Mouse (Mus musculus) liver, embryonic 12.5 days (tissue): ENCODE measurements around the gene Klhl22. TPM values are rescaled to one million over a fixed set of nuclear protein-coding genes. Genes with fewer than 3 reads are reported as not detected.

Experiments used
- ATAC-seq: fragments of 200-750 bp; cut with Nextera tagmentation; 2 replicates; pipeline ENCODE4 v1.8.0; 2017; ENCODE audit warnings: moderate number of reproducible peaks, mild to moderate bottlenecking, moderate library complexity
- H3K27ac ChIP-seq: fragments of 300-500 bp; sonication (generic); 2 replicates; pipeline ENCODE4 v1.5.1; 2016; ENCODE audit warnings: mild to moderate bottlenecking
- H3K27me3 ChIP-seq: fragments of 300-500 bp; sonication (generic); replicated peaks from 2 replicates; pipeline ENCODE4 v1.6.1; 2016; ENCODE audit warnings: mild to moderate bottlenecking, moderate library complexity
- H3K36me3 ChIP-seq: fragments of 300-500 bp; sonication (generic); 2 replicates; pipeline ENCODE4 v1.6.1; 2016; ENCODE audit warnings: mild to moderate bottlenecking, moderate library complexity
- H3K4me1 ChIP-seq: fragments of 300-500 bp; sonication (generic); 2 replicates; pipeline ENCODE4 v1.6.1; 2016
- H3K4me2 ChIP-seq: fragments of 300-500 bp; sonication (generic); 2 replicates; pipeline ENCODE4 v1.6.1; 2016; ENCODE audit warnings: mild to moderate bottlenecking, moderate library complexity
- H3K4me3 ChIP-seq: fragments of 300-500 bp; sonication (generic); 2 replicates; pipeline ENCODE4 v1.5.1; 2016; ENCODE audit warnings: mild to moderate bottlenecking, moderate library complexity
- H3K9ac ChIP-seq: fragments of 300-500 bp; sonication (generic); 2 replicates; pipeline ENCODE4 v1.6.1; 2016; ENCODE audit warnings: mild to moderate bottlenecking, moderate library complexity
- H3K9me3 ChIP-seq: fragments of 300-500 bp; sonication (generic); replicated peaks from 2 replicates; pipeline ENCODE4 v1.6.1; 2016; ENCODE audit warnings: mild to moderate bottlenecking, moderate library complexity
- WGBS: fragments of 180-500 bp; shearing (Covaris S2); methylation state at CpG from one replicate; pipeline ENCODE4 v1.1.7; 2016; ENCODE audit not compliant: insufficient replicate concordance; 5-methylcytosine and 5-hydroxymethylcytosine counted together
- polyA plus RNA-seq: library from polyadenylated mRNA; unstranded; fragments of >200 nt; fragmentation: Nextera tagmentation; extraction: Ambion mirVana; gene quantifications from 2 replicates; pipeline ENCODE4 v1.2.1, GENCODE M21; 2016

Gene Klhl22
- polyA plus RNA-seq, 1 experiment from 2014 or later = 23.5 TPM

DNA sequence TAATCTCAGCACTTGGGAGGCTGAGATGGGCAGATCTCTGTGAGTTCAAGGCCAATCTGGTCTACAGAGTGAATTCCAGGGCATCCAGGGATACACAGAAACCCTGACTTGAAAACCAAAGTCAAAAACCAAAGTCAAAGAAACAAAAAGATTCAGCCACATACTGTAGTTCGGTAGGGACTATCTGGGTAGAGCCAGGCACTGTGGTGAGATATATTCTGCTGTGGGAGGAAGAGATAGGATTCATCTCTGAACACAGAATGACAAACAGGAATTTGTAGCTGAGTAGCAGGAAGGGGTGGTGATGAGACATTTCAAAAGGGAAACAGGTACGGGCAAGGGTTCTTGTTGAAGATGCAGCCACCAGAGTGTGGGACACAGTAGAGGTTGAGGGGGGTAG, 68.8 kb downstream of the Klhl22 start:
- Histone ChIP-seq H3K9me3 (no peaks in the 10 kb centered on the region), H3K4me3 (no peak overlapping the region), H3K36me3 (no peaks in the 10 kb centered on the region), H3K27ac (no peak overlapping the region), H3K4me2 (no peak overlapping the region), H3K4me1 (peaks cover 4% of the 10 kb centered on the region), H3K27me3 (peaks cover 87% of the 10 kb centered on the region), H3K9ac (no peak overlapping the region)
- no peak for ATAC-seq
- 19% methylated on average over 2 of the region's 2 CpGs for WGBS

- peaks cover 10% of the 10 kb centered on the region for H3K4me1 ChIP-seq
- no peaks in the 10 kb centered on the region for H3K36me3 ChIP-seq
- no peak overlapping the region for H3K27ac ChIP-seq
- H3K9me3 ChIP-seq = no peaks in the 10 kb centered on the region
- H3K4me2 ChIP-seq = no peak overlapping the region
- ATAC-seq = no peak
- peaks cover 89% of the 10 kb centered on the region for H3K27me3 ChIP-seq
- 61% methylated on average over 3 of the region's 3 CpGs for WGBS
- H3K9ac ChIP-seq = no peak overlapping the region
- no peak overlapping the region for H3K4me3 ChIP-seq
Observed at GRCm38 (mm10) chr16:17828867-17829266, 69.4 kb downstream of the Klhl22 start.

DNA sequence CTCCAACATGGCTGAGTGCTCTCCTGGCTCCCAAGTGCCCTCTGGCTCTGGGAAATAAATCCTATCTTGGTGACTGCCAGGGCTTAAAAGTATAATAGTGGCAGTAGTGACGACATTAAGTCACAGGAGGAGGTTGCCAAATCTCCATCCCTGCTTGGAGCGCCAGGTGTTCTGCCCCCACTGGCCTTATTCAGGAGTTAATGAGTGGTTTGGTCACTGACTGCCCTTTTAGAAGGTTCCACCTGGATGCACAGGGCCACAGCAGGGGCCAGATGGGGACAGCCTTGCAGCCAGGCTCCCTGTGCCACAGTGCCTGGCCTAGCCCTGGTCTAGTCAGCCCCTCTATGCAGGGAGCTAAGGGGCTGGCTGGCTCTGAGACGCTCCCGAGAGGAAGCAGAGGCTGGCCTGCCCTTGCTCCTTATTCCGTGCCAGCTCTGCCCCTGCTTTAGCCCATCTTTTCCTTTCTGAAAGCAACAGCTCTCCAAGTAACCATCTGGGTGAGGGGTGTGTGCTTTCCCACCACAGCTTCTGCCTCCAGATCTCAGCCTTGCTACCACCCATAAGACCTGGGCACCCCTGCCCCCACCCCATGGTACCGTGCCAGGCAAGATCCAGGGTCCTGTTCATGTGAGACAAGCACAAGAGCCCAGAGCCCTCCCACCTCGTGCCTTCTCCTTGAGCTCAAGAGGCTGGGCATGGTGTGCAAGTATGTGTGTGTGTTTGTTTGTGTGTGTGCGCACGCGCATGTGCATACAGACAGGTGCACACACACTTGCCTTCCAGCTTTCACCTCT, 71.2 kb downstream of the Klhl22 start:
- H3K27me3 ChIP-seq = peaks cover 94% of the 10 kb centered on the region
- no peak overlapping the region for H3K27ac ChIP-seq
- H3K4me3 ChIP-seq = no peak overlapping the region
- no peaks in the 10 kb centered on the region for H3K9me3 ChIP-seq
- no peak overlapping the region for H3K4me2 ChIP-seq
- peaks cover 19% of the 10 kb centered on the region for H3K4me1 ChIP-seq
- H3K36me3 ChIP-seq = no peaks in the 10 kb centered on the region
- WGBS = 59% methylated on average over 10 of the region's 10 CpGs
- H3K9ac ChIP-seq = no peak overlapping the region
- ATAC-seq = no peak

DNA sequence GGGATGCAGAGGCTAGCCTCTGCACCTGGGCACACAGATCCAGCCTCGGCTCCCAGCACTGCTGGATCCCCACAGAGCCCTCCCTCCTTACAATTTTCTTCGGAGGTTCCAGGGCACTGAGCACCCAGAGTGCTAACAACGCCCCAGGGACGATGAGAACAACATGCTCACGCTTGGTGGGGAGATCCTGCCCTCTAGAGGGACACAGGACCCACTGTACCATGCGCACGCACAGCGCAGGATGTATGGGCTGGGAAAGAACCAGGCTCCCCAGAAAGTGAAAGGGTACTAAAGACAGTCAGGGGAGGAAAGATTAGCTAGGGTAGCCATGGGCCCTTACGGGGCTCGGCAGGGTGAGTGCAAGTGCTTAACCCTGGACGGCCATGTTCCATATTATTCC, 72.4 kb downstream of the Klhl22 start:
- no peaks in the 10 kb centered on the region for H3K36me3 ChIP-seq
- H3K27me3 ChIP-seq = peaks cover 99% of the 10 kb centered on the region
- no peak overlapping the region for H3K4me2 ChIP-seq
- peaks cover 19% of the 10 kb centered on the region for H3K4me1 ChIP-seq
- ATAC-seq = no peak
- no peaks in the 10 kb centered on the region for H3K9me3 ChIP-seq
- no peak overlapping the region for H3K4me3 ChIP-seq
- 13% methylated on average over 11 of the region's 11 CpGs for WGBS
- no peak overlapping the region for H3K9ac ChIP-seq
- no peak overlapping the region for H3K27ac ChIP-seq

GRCm38 (mm10) chr16:17832821-17833220, 73.4 kb downstream of the Klhl22 start, which contains the start of gene B830017H08Rik:
TSS of gene B830017H08Rik (plus strand) at chr16:17833121.
- H3K27ac ChIP-seq = no peak within 1 kb of the TSS
- ATAC-seq = no peak
- 27% methylated on average over 7 of the region's 7 CpGs for WGBS
- peaks cover 99% of the 10 kb centered on the region for H3K27me3 ChIP-seq
- H3K4me3 ChIP-seq = peak within 1 kb of the TSS; percentile 55
- H3K9me3 ChIP-seq = no peaks in the 10 kb centered on the region
- no peak within 1 kb of the TSS; the same call in 1 of the 2 replicates for H3K9ac ChIP-seq
- no peaks in the 10 kb centered on the region for H3K36me3 ChIP-seq
- peaks cover 19% of the 10 kb centered on the region for H3K4me1 ChIP-seq
- H3K4me2 ChIP-seq = peak within 1 kb of the TSS; percentile 74

DNA sequence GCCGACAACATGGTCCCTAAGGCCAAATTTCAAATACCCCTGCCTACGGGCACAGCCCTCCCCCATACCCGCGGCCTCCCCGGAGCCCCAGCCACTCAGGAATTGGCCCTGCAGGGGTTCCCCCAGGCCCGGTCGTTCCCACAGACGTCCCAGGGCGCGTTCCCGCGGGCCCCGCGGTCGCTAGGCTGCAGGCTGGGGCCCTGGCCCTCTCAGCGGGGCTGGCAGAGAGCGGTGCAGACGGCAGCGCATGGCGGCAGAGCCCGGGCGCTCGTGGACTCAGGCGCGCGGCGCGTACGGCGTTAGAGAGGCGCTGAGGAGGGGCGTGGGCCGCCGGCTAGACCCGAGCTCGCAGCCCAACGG, 73.9 kb downstream of the Klhl22 start:
- H3K4me3 ChIP-seq = peak overlapping the region; percentile 55
- no peak for ATAC-seq
- no peaks in the 10 kb centered on the region for H3K36me3 ChIP-seq
- peaks cover 100% of the 10 kb centered on the region for H3K27me3 ChIP-seq
- WGBS = 2% methylated on average over 37 of the region's 37 CpGs
- H3K9me3 ChIP-seq = no peaks in the 10 kb centered on the region
- no peak overlapping the region for H3K27ac ChIP-seq
- H3K4me1 ChIP-seq = peaks cover 19% of the 10 kb centered on the region
- no peak overlapping the region; the same call in 1 of the 2 replicates for H3K9ac ChIP-seq
- peak overlapping the region; percentile 74 for H3K4me2 ChIP-seq

DNA sequence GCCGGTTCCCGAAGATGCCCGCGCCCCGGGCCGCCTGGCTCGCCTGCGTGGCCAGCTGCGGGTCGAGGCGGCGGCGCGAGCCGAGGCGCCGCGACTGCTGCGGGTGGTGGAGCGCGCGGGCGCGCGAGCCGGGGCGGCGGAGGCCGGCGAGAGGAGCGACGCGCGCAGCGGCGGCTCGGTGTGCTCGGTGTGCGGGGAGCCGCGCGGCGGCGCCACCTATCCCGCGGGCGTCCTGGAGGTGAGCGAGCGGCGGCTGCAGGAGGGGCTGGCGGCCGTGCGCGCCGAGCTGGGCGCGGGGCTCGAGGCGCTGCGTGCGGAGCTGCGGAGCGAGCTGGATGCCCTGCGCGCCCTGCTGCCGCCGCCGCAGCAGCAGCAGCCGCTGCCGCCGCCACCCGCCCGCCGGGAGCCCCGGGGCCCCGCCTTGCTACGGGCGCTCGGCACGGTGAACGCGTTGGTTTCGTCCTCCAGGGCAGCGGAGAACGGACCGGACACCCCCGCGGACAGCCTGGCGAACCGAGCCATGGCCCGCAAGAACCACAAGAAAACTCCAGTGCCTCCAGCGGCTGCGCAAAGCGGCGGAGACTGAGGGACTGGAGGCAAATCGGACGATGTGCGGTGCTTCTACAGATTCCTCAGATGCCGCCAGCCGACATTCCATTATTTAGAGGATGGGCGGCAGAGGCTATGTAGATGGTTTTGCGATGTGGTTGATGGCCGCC, 74.4 kb downstream of the Klhl22 start:
- Histone ChIP-seq H3K4me1 (peaks cover 19% of the 10 kb centered on the region), H3K27me3 (peaks cover 96% of the 10 kb centered on the region), H3K4me3 (peak overlapping the region; percentile 55), H3K36me3 (no peaks in the 10 kb centered on the region), H3K9me3 (no peaks in the 10 kb centered on the region), H3K9ac (no peak overlapping the region), H3K4me2 (peak overlapping the region; percentile 74), H3K27ac (no peak overlapping the region)
- ATAC-seq = no peak
- WGBS = 2% methylated on average over 96 of the region's 103 CpGs

DNA sequence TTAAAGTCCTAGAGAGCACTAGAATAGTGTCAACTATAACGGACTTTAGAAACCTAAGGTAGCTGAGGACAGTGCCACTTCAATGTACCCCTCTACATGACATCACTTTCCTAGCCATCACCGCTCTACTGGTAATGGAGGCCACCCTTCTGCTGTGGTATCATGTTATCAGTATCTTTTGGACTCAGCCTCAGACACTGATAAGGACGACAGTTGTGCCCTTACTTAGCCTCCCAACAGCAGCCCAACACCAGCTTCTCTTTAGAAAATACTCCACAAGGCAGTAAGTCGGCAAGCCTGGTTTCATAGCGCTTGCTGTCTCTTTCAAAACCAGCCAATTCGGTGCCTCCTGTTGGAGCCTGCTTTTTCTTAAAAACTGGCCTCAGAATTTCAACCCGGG, 75.1 kb downstream of the Klhl22 start:
- Histone ChIP-seq H3K9me3 (no peaks in the 10 kb centered on the region), H3K4me2 (peak overlapping the region; percentile 74; the same call in 1 of the 2 replicates), H3K27me3 (peaks cover 89% of the 10 kb centered on the region), H3K27ac (no peak overlapping the region), H3K4me1 (peaks cover 19% of the 10 kb centered on the region), H3K36me3 (no peaks in the 10 kb centered on the region), H3K9ac (no peak overlapping the region), H3K4me3 (no peak overlapping the region)
- WGBS = 36% methylated on average over 7 of the region's 7 CpGs
- ATAC-seq = no peak

DNA sequence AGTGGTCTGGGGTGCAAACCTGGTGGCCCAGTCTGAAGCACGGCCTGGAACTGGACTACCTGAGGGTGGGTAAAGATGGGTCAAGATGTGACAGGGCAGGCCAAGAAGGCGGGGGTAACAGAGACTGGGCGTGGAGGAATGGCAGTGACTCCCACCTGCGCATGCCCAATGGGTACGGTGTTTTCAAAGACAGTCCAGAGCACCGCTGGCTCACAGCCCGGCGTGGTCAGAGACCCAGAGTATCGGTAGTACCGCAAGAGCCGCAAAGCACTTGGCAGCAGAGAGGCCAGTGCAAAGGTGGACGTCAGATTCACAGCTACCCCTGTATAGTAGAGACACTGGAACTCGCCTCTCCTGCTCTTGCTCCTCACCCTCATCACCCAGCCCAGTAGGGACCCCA, 76.1 kb downstream of the Klhl22 start:
- H3K9ac ChIP-seq = no peak overlapping the region
- H3K27ac ChIP-seq = no peak overlapping the region
- peaks cover 19% of the 10 kb centered on the region for H3K4me1 ChIP-seq
- H3K4me3 ChIP-seq = no peak overlapping the region
- WGBS = 39% methylated on average over 13 of the region's 13 CpGs
- H3K36me3 ChIP-seq = peaks cover 2% of the 10 kb centered on the region
- H3K4me2 ChIP-seq = no peak overlapping the region
- H3K9me3 ChIP-seq = no peaks in the 10 kb centered on the region
- peaks cover 79% of the 10 kb centered on the region for H3K27me3 ChIP-seq
- ATAC-seq = no peak

DNA sequence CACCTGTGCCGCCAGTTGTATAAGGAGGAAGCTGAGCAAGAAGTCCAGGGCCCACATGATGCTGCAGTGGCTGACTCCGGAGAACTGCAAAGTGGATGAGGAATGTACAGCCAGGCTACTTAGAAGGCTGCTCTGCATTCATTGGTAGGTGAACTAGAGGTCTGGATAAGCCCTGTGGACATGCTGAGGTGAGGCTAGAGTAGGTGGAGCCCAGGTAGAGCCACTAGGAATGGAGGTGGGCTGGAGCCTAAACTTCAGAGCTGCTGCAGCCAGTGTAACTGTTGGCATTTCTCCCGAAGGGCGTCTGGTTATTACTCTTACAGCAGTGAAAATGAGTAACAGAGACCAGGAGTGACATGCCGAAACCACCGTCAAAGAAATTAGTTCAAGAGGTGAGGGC, 78.6 kb downstream of the Klhl22 start, which contains the start of gene Car15:
Car15 (minus strand) TSS at position 314 of the 400 bp plus-strand sequence.
- Histone ChIP-seq H3K9me3 (no peaks in the 10 kb centered on the region), H3K4me3 (no peak within 1 kb of the TSS), H3K27me3 (peaks cover 53% of the 10 kb centered on the region), H3K4me1 (peaks cover 17% of the 10 kb centered on the region), H3K9ac (no peak within 1 kb of the TSS), H3K36me3 (peaks cover 28% of the 10 kb centered on the region), H3K27ac (no peak within 1 kb of the TSS), H3K4me2 (no peak within 1 kb of the TSS)
- 63% methylated on average over 6 of the region's 6 CpGs for WGBS
- ATAC-seq = no peak

- no peak for ATAC-seq
- H3K9ac ChIP-seq = no peak overlapping the region
- H3K4me1 ChIP-seq = no peaks in the 10 kb centered on the region
- no peak overlapping the region for H3K27ac ChIP-seq
- H3K4me3 ChIP-seq = no peak overlapping the region
- H3K9me3 ChIP-seq = no peaks in the 10 kb centered on the region
- H3K36me3 ChIP-seq = peaks cover 47% of the 10 kb centered on the region
- no peak overlapping the region for H3K4me2 ChIP-seq
- 75% methylated on average over 4 of the region's 4 CpGs for WGBS
- H3K27me3 ChIP-seq = peaks cover 34% of the 10 kb centered on the region
Observed at GRCm38 (mm10) chr16:17839976-17840375, 80.6 kb downstream of the Klhl22 start.

DNA sequence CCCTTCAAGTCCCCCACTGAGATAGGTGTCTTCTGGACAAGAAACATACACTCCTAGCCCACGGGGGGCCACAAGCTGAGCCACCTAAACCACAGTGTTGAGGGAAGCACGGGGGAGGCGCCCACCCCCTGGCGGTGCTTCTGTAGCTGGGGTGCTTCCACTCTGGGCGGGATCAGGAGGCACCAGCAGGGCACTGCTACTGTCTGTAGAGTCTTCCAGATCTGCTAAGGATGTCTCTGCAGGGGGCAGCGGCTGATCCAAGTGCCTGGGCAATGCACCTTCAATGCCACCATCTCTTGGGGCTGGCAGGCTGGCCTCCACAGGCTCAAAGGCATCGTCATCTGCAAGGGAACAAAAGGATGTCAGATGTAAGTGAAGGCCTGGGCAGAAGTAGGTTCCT, 83.0 kb downstream of the Klhl22 start:
- no peak for ATAC-seq
- Histone ChIP-seq H3K9ac (no peak overlapping the region), H3K4me3 (no peak overlapping the region), H3K36me3 (peaks cover 71% of the 10 kb centered on the region), H3K4me2 (no peak overlapping the region), H3K27me3 (peaks cover 10% of the 10 kb centered on the region), H3K9me3 (no peaks in the 10 kb centered on the region), H3K27ac (no peak overlapping the region), H3K4me1 (no peaks in the 10 kb centered on the region)
- 80% methylated on average over 7 of the region's 7 CpGs for WGBS
